Mouse (Mus musculus) stomach, embryonic 15.5 days (tissue): ENCODE results near the gene Usp4. TPM values are rescaled to one million over a fixed set of nuclear protein-coding genes. Genes with fewer than 3 reads are reported as not detected.

ENCODE experiments used
- ATAC-seq: fragments of 200-750 bp; cut with Nextera tagmentation; 2 replicates; pipeline ENCODE4 v1.8.0; 2017; ENCODE audit warnings: low read depth, moderate number of reproducible peaks, moderate TSS enrichment; ENCODE audit not compliant: insufficient read depth, low FRiP score
- H3K27ac ChIP-seq: fragments of 300-500 bp; sonication (generic); 2 replicates; pipeline ENCODE4 v1.5.1; 2015; ENCODE audit warnings: mild to moderate bottlenecking, inconsistent platforms
- H3K27me3 ChIP-seq: fragments of 300-500 bp; sonication (generic); replicated peaks from 2 replicates; pipeline ENCODE4 v1.6.1; 2015; ENCODE audit warnings: inconsistent platforms
- H3K36me3 ChIP-seq: fragments of 300-500 bp; sonication (generic); 2 replicates; pipeline ENCODE4 v1.6.1; 2015; ENCODE audit warnings: inconsistent platforms
- H3K4me1 ChIP-seq: fragments of 300-500 bp; sonication (generic); 2 replicates; pipeline ENCODE4 v1.6.1; 2015; ENCODE audit warnings: inconsistent platforms
- H3K4me2 ChIP-seq: fragments of 300-500 bp; sonication (generic); 2 replicates; pipeline ENCODE4 v1.6.1; 2015; ENCODE audit warnings: mild to moderate bottlenecking, inconsistent platforms
- H3K4me3 ChIP-seq: fragments of 300-500 bp; sonication (generic); replicated peaks from 2 replicates; pipeline ENCODE4 v1.5.1; 2015; ENCODE audit warnings: inconsistent platforms
- H3K9ac ChIP-seq: fragments of 300-500 bp; sonication (generic); 2 replicates; pipeline ENCODE4 v1.6.1; 2015; ENCODE audit warnings: inconsistent platforms
- H3K9me3 ChIP-seq: fragments of 300-500 bp; sonication (generic); 2 replicates; pipeline ENCODE4 v1.6.1; 2016; ENCODE audit warnings: inconsistent platforms
- WGBS: fragments of 180-500 bp; shearing (Covaris S2); methylation state at CpG from one replicate; pipeline ENCODE4 v1.1.7; 2015; 5-methylcytosine and 5-hydroxymethylcytosine counted together
- polyA plus RNA-seq: library from polyadenylated mRNA; unstranded; fragments of >200 nt; fragmentation: Nextera tagmentation; extraction: Ambion mirVana; gene quantifications from 2 replicates; pipeline ENCODE4 v1.2.1, GENCODE M21; 2015

Usp4 gene
- polyA plus RNA-seq, 1 experiment from 2014 or later: 85.6 TPM

- ATAC-seq: no peak
- Histone ChIP-seq H3K4me2 (no peak within 1 kb of the TSS), H3K9me3 (no peaks in the 10 kb centered on the region), H3K4me1 (peaks cover 2% of the 10 kb centered on the region; the same call in 1 of the 2 replicates), H3K27me3 (no peaks in the 10 kb centered on the region), H3K4me3 (no peak within 1 kb of the TSS), H3K36me3 (no peaks in the 10 kb centered on the region), H3K9ac (no peak within 1 kb of the TSS), H3K27ac (no peak within 1 kb of the TSS)
- 62% methylated on average over 3 of the region's 3 CpGs for WGBS
Observed at GRCm38 (mm10) chr9:108436182-108436581, 88.5 kb downstream of the Usp4 start, which contains the start of gene BC048562. Gene BC048562, plus strand, starts transcription at chr9:108436482.

- Histone ChIP-seq H3K4me3 (no peak overlapping the region), H3K36me3 (no peaks in the 10 kb centered on the region), H3K27ac (no peak overlapping the region), H3K9ac (no peak overlapping the region), H3K27me3 (no peaks in the 10 kb centered on the region), H3K4me1 (peaks cover 2% of the 10 kb centered on the region; the same call in 1 of the 2 replicates), H3K4me2 (no peak overlapping the region), H3K9me3 (no peaks in the 10 kb centered on the region)
- WGBS: 71% methylated on average over 6 of the region's 6 CpGs
- no peak for ATAC-seq
Observed at GRCm38 (mm10) chr9:108439176-108439575, 91.5 kb downstream of the Usp4 start.

- 73% methylated on average over 5 of the region's 5 CpGs for WGBS
- 0 out of 2 replicates have a peak overlapping the region, but pooled peaks have one; percentile 0 for H3K27ac ChIP-seq
- no peak overlapping the region for H3K4me2 ChIP-seq
- no peaks in the 10 kb centered on the region for H3K27me3 ChIP-seq
- H3K4me3 ChIP-seq: no peak overlapping the region
- peaks cover 5% of the 10 kb centered on the region; the same call in 1 of the 2 replicates for H3K4me1 ChIP-seq
- ATAC-seq: no peak
- H3K36me3 ChIP-seq: no peaks in the 10 kb centered on the region
- H3K9me3 ChIP-seq: no peaks in the 10 kb centered on the region
- no peak overlapping the region for H3K9ac ChIP-seq
Observed at GRCm38 (mm10) chr9:108440485-108440884, 92.8 kb downstream of the Usp4 start.

GRCm38 (mm10) chr9:108441236-108441919 lies 93.7 kb downstream of the Usp4 start:
- Histone ChIP-seq H3K4me2 (no peak overlapping the region), H3K4me1 (peaks cover 8% of the 10 kb centered on the region; the same call in 1 of the 2 replicates), H3K9me3 (no peaks in the 10 kb centered on the region), H3K4me3 (no peak overlapping the region), H3K27ac (no peak overlapping the region), H3K36me3 (no peaks in the 10 kb centered on the region), H3K9ac (no peak overlapping the region), H3K27me3 (no peaks in the 10 kb centered on the region)
- WGBS: 81% methylated on average over 11 of the region's 11 CpGs
- no peak for ATAC-seq

Other genes with a start within 250 kb of the Usp4 start
- gene Bsn, start 157.5 kb upstream of the Usp4 start, polyA plus RNA-seq: 2.8 and 3.0 TPM in 2 replicates
- 74.7 and 90.6 TPM in 2 replicates for gene Dag1, start 83.9 kb upstream of the Usp4 start, polyA plus RNA-seq
- 27.6 and 31.2 TPM in 2 replicates for gene Nicn1, start 57.4 kb upstream of the Usp4 start, polyA plus RNA-seq
- gene Amt, start 51.0 kb upstream of the Usp4 start, polyA plus RNA-seq: 21.8 and 22.3 TPM in 2 replicates
- 452 and 455 TPM in 2 replicates for gene Rhoa, start 41.7 kb upstream of the Usp4 start, polyA plus RNA-seq
- 40.0 and 42.1 TPM in 2 replicates for gene Tcta, start 41.7 kb upstream of the Usp4 start, polyA plus RNA-seq
- gene Gpx1, start 8.9 kb upstream of the Usp4 start, polyA plus RNA-seq: 998 and 1,171 TPM in 2 replicates
- 0.54 and 0.82 TPM in 2 replicates for gene 1700102P08Rik, start 45.0 kb downstream of the Usp4 start, polyA plus RNA-seq
- 1.4 and 1.6 TPM in 2 replicates for gene Ccdc36, start 80.6 kb downstream of the Usp4 start, polyA plus RNA-seq
- not detected in 2 replicates for gene BC048562, start 88.6 kb downstream of the Usp4 start, polyA plus RNA-seq
- gene Ccdc71, start 112.7 kb downstream of the Usp4 start, polyA plus RNA-seq: 47.7 and 52.5 TPM in 2 replicates
- gene Klhdc8b, start 113.7 kb downstream of the Usp4 start, polyA plus RNA-seq: 65.5 and 67.3 TPM in 2 replicates
- gene Lamb2, start 131.9 kb downstream of the Usp4 start, polyA plus RNA-seq: 40.5 and 46.6 TPM in 2 replicates
- gene Usp19, start 142.7 kb downstream of the Usp4 start, polyA plus RNA-seq: 58.8 and 61.5 TPM in 2 replicates
- 99.0 and 102 TPM in 2 replicates for gene Qars, start 159.9 kb downstream of the Usp4 start, polyA plus RNA-seq
- 92.9 and 97.2 TPM in 2 replicates for gene Qrich1, start 169.0 kb downstream of the Usp4 start, polyA plus RNA-seq
- 152 and 175 TPM in 2 replicates for gene Impdh2, start 212.4 kb downstream of the Usp4 start, polyA plus RNA-seq
- 38.0 and 38.9 TPM in 2 replicates for gene Ndufaf3, start 219.6 kb downstream of the Usp4 start, polyA plus RNA-seq
- 108 and 126 TPM in 2 replicates for gene Dalrd3, start 222.0 kb downstream of the Usp4 start, polyA plus RNA-seq
- gene Wdr6, start 230.9 kb downstream of the Usp4 start, polyA plus RNA-seq: 74.9 and 88.4 TPM in 2 replicates
- 5.5 and 6.1 TPM in 2 replicates for gene P4htm, start 249.8 kb downstream of the Usp4 start, polyA plus RNA-seq